Mouse (Mus musculus) intestine, embryonic 16.5 days (tissue): ENCODE measurements around the gene Ampd3. TPM values are rescaled to one million over a fixed set of nuclear protein-coding genes. Genes with fewer than 3 reads are reported as not detected.

Experiments used
- ATAC-seq: fragments of 200-750 bp; cut with Nextera tagmentation; 2 replicates; pipeline ENCODE4 v1.8.0; 2017; ENCODE audit warnings: moderate TSS enrichment, moderate library complexity
- H3K27ac ChIP-seq: fragments of 300-500 bp; sonication (generic); 2 replicates; pipeline ENCODE4 v1.5.1; 2014; ENCODE audit warnings: mild to moderate bottlenecking, low read length
- H3K27me3 ChIP-seq: fragments of 300-500 bp; sonication (generic); replicated peaks from 2 replicates; pipeline ENCODE4 v1.6.1; 2014; ENCODE audit warnings: low read length, control low read depth, mixed read lengths; ENCODE audit not compliant: control insufficient read depth, insufficient read depth
- H3K36me3 ChIP-seq: fragments of 300-500 bp; sonication (generic); 2 replicates; pipeline ENCODE4 v1.6.1; 2014; ENCODE audit warnings: low read length, control low read depth; ENCODE audit not compliant: control insufficient read depth, insufficient read depth
- H3K4me1 ChIP-seq: fragments of 300-500 bp; sonication (generic); 2 replicates; pipeline ENCODE4 v1.6.1; 2014; ENCODE audit warnings: low read length, control low read depth, mixed read lengths; ENCODE audit not compliant: control insufficient read depth, insufficient read depth
- H3K4me2 ChIP-seq: fragments of 300-500 bp; sonication (generic); 2 replicates; pipeline ENCODE4 v1.6.1; 2014; ENCODE audit warnings: low read depth, low read length, control low read depth
- H3K4me3 ChIP-seq: fragments of 300-500 bp; sonication (generic); 2 replicates; pipeline ENCODE4 v1.5.1; 2014; ENCODE audit warnings: mild to moderate bottlenecking, low read length
- H3K9ac ChIP-seq: fragments of 300-500 bp; sonication (generic); 2 replicates; pipeline ENCODE4 v1.6.1; 2014; ENCODE audit warnings: low read depth, low read length
- H3K9me3 ChIP-seq: fragments of 300-500 bp; sonication (generic); 2 replicates; pipeline ENCODE4 v1.6.1; 2016; ENCODE audit warnings: low read length, control low read depth; ENCODE audit not compliant: control insufficient read depth
- WGBS: fragments of 180-500 bp; shearing (Covaris S2); extraction: QIAGEN DNeasy Blood & Tissue Kit; methylation state at CpG from one replicate; pipeline ENCODE4 v1.1.7; 2014; 5-methylcytosine and 5-hydroxymethylcytosine counted together
- polyA plus RNA-seq: library from polyadenylated mRNA; unstranded; fragments of >200 nt; fragmentation: Nextera tagmentation; extraction: Ambion mirVana; gene quantifications from 2 replicates; pipeline ENCODE4 v1.2.1, GENCODE M21; 2015

Gene Ampd3
- polyA plus RNA-seq, 1 experiment from 2014 or later, result 4.0 TPM

- Histone ChIP-seq H3K9ac (no peak overlapping the region), H3K27ac (no peak overlapping the region), H3K4me1 (no peaks in the 10 kb centered on the region), H3K4me2 (no peak overlapping the region), H3K9me3 (no peaks in the 10 kb centered on the region), H3K4me3 (no peak overlapping the region), H3K36me3 (no peaks in the 10 kb centered on the region), H3K27me3 (no peaks in the 10 kb centered on the region)
- ATAC-seq, result no peak
- 40% methylated on average over 2 of the region's 2 CpGs for WGBS
Observed at GRCm38 (mm10) chr7:110736914-110737313, 31.1 kb upstream of the Ampd3 start.

DNA sequence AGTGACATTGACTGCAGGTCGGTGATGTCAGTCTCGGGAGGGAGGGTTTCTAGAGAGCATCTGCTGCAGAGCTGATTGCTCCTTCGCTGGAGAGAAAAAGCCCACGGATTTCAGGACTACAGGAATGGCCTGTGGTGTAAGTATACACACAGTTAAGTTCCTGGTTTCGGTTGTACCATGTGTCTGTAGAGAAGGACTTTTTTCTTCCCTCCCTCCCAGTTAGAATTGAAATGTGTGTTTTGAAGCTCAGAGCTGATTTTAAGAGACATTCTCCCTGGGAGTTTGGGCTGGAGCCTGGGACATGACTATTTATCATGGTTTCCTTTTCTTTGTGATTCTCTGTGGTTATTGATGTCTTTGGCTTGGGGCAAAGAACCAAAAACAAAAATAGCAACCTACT, 28.2 kb upstream of the Ampd3 start:
- Histone ChIP-seq H3K27ac (no peak overlapping the region), H3K9me3 (no peaks in the 10 kb centered on the region), H3K4me3 (no peak overlapping the region), H3K4me2 (no peak overlapping the region), H3K4me1 (no peaks in the 10 kb centered on the region), H3K9ac (no peak overlapping the region), H3K27me3 (no peaks in the 10 kb centered on the region), H3K36me3 (no peaks in the 10 kb centered on the region)
- ATAC-seq, result no peak
- 42% methylated on average over 5 of the region's 5 CpGs for WGBS

GRCm38 (mm10) chr7:110740188-110740587, 27.8 kb upstream of the Ampd3 start:
- Histone ChIP-seq H3K36me3 (no peaks in the 10 kb centered on the region), H3K9me3 (no peaks in the 10 kb centered on the region), H3K27me3 (no peaks in the 10 kb centered on the region), H3K4me3 (no peak overlapping the region), H3K4me2 (no peak overlapping the region), H3K27ac (no peak overlapping the region), H3K4me1 (no peaks in the 10 kb centered on the region), H3K9ac (no peak overlapping the region)
- WGBS, result 50% methylated on average over 2 of the region's 2 CpGs
- ATAC-seq, result no peak

DNA sequence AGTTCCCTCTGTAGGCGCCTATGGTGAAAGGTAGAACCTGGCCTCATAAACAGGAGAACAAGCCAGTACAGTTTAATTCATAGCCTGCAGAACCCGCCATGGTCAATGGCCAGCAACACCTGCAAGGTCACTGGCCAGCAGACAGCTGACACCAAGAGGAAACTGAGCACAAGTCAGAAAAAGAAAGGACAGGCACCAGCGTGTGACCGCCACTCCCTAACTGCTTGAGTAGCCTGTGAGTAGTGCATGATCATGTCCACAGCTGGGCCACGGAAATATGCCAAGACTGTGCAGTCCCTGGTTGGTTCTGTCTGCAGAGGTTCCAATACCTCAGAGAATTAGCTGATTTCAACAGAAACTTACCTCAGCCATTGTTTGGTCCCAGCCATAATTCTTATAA, 26.0 kb upstream of the Ampd3 start:
- no peak for ATAC-seq

DNA sequence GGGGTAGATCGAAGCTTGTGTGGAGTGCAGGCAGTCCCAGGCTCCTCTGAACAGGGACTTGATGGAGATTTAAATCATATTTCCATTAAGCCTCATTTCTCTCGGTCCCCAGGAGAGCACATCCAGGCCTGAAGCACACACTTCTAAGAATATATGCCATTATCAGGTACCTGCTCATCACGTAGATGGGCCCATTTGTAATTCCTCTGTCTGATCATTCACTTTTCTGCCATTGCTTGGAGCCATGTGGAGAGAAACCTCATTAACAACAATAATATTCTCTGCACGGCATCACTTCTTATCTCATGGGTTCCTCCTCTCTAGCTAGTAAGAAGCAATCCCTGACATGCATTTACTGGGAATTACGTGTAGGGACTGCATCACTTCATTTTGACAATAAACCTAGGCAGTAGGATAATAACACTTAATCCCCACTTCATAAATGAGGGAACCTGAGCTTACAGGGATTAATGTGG, 21.9 kb upstream of the Ampd3 start:
- H3K36me3 ChIP-seq, result no peaks in the 10 kb centered on the region
- no peak for ATAC-seq
- WGBS, result 72% methylated on average over 5 of the region's 5 CpGs
- H3K4me3 ChIP-seq, result no peak overlapping the region
- no peaks in the 10 kb centered on the region for H3K4me1 ChIP-seq
- H3K4me2 ChIP-seq, result no peak overlapping the region
- H3K9ac ChIP-seq, result no peak overlapping the region
- no peaks in the 10 kb centered on the region for H3K27me3 ChIP-seq
- H3K27ac ChIP-seq, result no peak overlapping the region
- no peaks in the 10 kb centered on the region for H3K9me3 ChIP-seq

More for the DNA sequence above, 26.0 kb upstream of the Ampd3 start:
- Histone ChIP-seq H3K9me3 (no peaks in the 10 kb centered on the region), H3K4me1 (no peaks in the 10 kb centered on the region), H3K4me2 (no peak overlapping the region), H3K4me3 (no peak overlapping the region), H3K36me3 (no peaks in the 10 kb centered on the region), H3K27me3 (no peaks in the 10 kb centered on the region), H3K27ac (no peak overlapping the region), H3K9ac (no peak overlapping the region)
- WGBS, result 87% methylated on average over 5 of the region's 5 CpGs

GRCm38 (mm10) chr7:110746809-110747208, 21.2 kb upstream of the Ampd3 start:
- H3K4me1 ChIP-seq, result no peaks in the 10 kb centered on the region
- H3K9me3 ChIP-seq, result no peaks in the 10 kb centered on the region
- WGBS, result 59% methylated on average over 2 of the region's 2 CpGs
- H3K4me2 ChIP-seq, result no peak overlapping the region
- H3K4me3 ChIP-seq, result no peak overlapping the region
- ATAC-seq, result no peak
- H3K9ac ChIP-seq, result no peak overlapping the region
- H3K27ac ChIP-seq, result no peak overlapping the region
- no peaks in the 10 kb centered on the region for H3K36me3 ChIP-seq
- H3K27me3 ChIP-seq, result no peaks in the 10 kb centered on the region

DNA sequence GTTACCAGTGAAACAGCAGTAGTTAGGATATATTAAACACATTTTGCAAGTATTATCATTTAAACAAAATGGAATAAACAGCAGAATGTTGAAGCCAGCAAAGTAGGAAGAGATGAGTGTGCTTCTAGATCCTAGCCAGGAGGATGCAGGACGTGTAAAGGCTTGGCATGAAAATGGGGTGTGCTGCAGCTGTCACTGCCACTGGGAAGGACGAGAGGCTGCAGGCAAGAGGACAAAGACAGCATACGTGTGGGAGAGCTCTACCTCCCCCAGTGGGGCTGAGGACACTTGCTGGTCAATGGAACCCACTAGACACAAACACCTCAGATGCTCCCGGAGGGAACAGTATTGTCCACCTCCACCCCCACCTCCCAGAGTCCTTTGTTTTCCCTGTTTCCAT, 17.2 kb upstream of the Ampd3 start:
- H3K4me3 ChIP-seq, result no peak overlapping the region
- WGBS, result 52% methylated on average over 4 of the region's 4 CpGs
- no peak for ATAC-seq
- no peak overlapping the region for H3K27ac ChIP-seq
- no peaks in the 10 kb centered on the region for H3K9me3 ChIP-seq
- no peaks in the 10 kb centered on the region for H3K4me1 ChIP-seq
- no peak overlapping the region for H3K4me2 ChIP-seq
- H3K27me3 ChIP-seq, result no peaks in the 10 kb centered on the region
- H3K36me3 ChIP-seq, result no peaks in the 10 kb centered on the region
- no peak overlapping the region for H3K9ac ChIP-seq

GRCm38 (mm10) chr7:110751634-110752033, 16.4 kb upstream of the Ampd3 start:
- Histone ChIP-seq H3K4me3 (no peak overlapping the region), H3K9ac (no peak overlapping the region), H3K27me3 (no peaks in the 10 kb centered on the region), H3K9me3 (no peaks in the 10 kb centered on the region), H3K4me2 (no peak overlapping the region), H3K27ac (no peak overlapping the region), H3K36me3 (no peaks in the 10 kb centered on the region), H3K4me1 (no peaks in the 10 kb centered on the region)
- no peak for ATAC-seq
- WGBS, result 90% methylated on average over 1 of the region's 1 CpGs

- Histone ChIP-seq H3K9me3 (no peaks in the 10 kb centered on the region), H3K4me3 (no peak overlapping the region), H3K36me3 (no peaks in the 10 kb centered on the region), H3K27ac (no peak overlapping the region), H3K4me1 (no peaks in the 10 kb centered on the region), H3K4me2 (no peak overlapping the region), H3K9ac (no peak overlapping the region), H3K27me3 (no peaks in the 10 kb centered on the region)
- WGBS, result 96% methylated on average over 1 of the region's 1 CpGs
- no peak for ATAC-seq
Observed at GRCm38 (mm10) chr7:110753310-110753709, 14.7 kb upstream of the Ampd3 start.

DNA sequence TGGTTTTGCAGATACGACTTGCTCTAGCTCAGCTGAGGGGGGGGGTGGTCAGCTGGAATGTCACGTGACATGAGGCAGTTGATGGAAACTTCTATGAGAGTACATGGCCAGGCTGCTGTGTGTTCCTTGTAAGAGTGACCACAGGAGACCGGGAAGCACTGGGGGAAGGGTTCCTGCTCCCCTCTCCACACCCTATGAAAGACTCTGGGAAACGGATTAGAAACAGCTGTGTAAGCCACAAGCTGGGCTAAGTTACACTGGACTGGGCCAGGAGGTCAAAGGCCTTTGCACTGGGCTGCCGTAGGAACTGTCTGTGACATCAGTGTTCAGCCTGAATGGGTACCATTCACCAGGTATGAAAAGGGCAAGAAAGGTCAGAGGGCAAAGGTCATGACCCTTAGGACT, 14.1 kb upstream of the Ampd3 start:
- Histone ChIP-seq H3K9ac (no peak overlapping the region), H3K4me1 (no peaks in the 10 kb centered on the region), H3K36me3 (no peaks in the 10 kb centered on the region), H3K4me3 (no peak overlapping the region), H3K27ac (no peak overlapping the region), H3K27me3 (no peaks in the 10 kb centered on the region), H3K9me3 (no peaks in the 10 kb centered on the region), H3K4me2 (no peak overlapping the region)
- 52% methylated on average over 5 of the region's 5 CpGs for WGBS
- no peak for ATAC-seq
